Mouse (Mus musculus): ENCODE measurements around the gene Gm29582. TPM values are rescaled to one million over a fixed set of nuclear protein-coding genes. Genes with fewer than 3 reads are reported as not detected.
"Not testable (repeated sequence)": the region's sequence is repeated elsewhere in the genome, so short reads cannot be mapped to it uniquely, and the experiment has no call there.

Gene Gm29582
- not detected in 2 replicates for polyA plus RNA-seq (2012)

GRCm38 (mm10) chrY:30738461-30738860, at the start of gene Gm29582:
Gm29582 (minus strand) TSS chrY:30738561.
- not testable (repeated sequence) for TF ChIP-seq GATA1 (IDR thresholded peaks at IDR 0.05; ENCODE audit: low read length)

Measured in G1E-ER4 (cell line).